Mouse (Mus musculus): ENCODE measurements around the gene Frmd8.

GRCm38 (mm10) chr19:5828155-5828554, 46.9 kb downstream of the Frmd8 start:
- no peak for TF ChIP-seq USF1 (IDR thresholded peaks at IDR 0.05; ENCODE audit: low read depth, low read length)
- TF ChIP-seq GABPA (IDR thresholded peaks at IDR 0.05; ENCODE audit: low read depth, low read length), result no peak
- no peak for TF ChIP-seq ZMIZ1 (IDR thresholded peaks at IDR 0.05; ENCODE audit: low read depth, low read length)
- TF ChIP-seq MAX (IDR thresholded peaks at IDR 0.05; ENCODE audit: low read length), result no peak
- TF ChIP-seq CTCF (IDR thresholded peaks at IDR 0.05 in 2 of 3, conservative IDR thresholded peaks at IDR 0.05 in 1 of 3; ENCODE audit: control insufficient read depth in 1 of 3, insufficient read depth in 1 of 3, low read depth in 2 of 3, low read length in 3 of 3, poor library complexity in 1 of 3, severe bottlenecking in 1 of 3), result no peak
- TF ChIP-seq CHD2 (IDR thresholded peaks at IDR 0.05; ENCODE audit: low read length), result no peak
- no peak for TF ChIP-seq TCF12 (IDR thresholded peaks at IDR 0.05; ENCODE audit: low read depth, low read length)
- no peak for TF ChIP-seq ETS1 (IDR thresholded peaks at IDR 0.05; ENCODE audit: low read depth, low read length)
